Mouse (Mus musculus) ES-Bruce4 (cell line): Measurements from ENCODE around the gene Myrip.

Experiments
- CTCF ChIP-seq: IDR thresholded peaks from one replicate; pipeline ENCODE4 v1.8.1; 2011; ENCODE audit warnings: low read depth, low read length
- EP300 ChIP-seq: IDR thresholded peaks from 2 replicates; pipeline ENCODE4 v1.6.1; 2011; ENCODE audit warnings: low read depth, low read length; ENCODE audit not compliant: insufficient read depth

DNA sequence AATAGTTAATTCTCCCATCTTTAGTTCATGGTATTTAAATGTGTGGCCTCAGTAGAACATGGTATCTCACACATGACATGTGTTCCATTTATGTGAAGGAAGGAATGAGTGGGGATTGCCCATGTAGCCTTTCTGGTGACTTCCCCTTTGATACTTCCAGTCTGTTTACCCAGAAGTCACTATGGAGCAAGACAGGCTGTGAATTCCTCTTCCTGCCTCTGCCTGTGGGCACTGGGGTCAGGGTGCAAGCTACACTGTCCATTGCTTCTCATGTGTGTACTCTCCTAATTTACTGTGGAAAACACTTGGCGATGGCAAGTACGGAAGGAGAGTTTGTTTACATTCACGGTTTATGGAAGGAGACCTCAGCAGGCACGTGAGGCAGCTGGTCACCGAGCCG, 55.2 kb downstream of the Myrip start:
- TF ChIP-seq CTCF (no peak), EP300 (no peak)
